Mouse (Mus musculus): ENCODE results near the gene Myo1a.
"Not testable (repeated sequence)": the region's sequence is repeated elsewhere in the genome, so short reads cannot be mapped to it uniquely, and the experiment has no call there.

Myo1a gene

DNA sequence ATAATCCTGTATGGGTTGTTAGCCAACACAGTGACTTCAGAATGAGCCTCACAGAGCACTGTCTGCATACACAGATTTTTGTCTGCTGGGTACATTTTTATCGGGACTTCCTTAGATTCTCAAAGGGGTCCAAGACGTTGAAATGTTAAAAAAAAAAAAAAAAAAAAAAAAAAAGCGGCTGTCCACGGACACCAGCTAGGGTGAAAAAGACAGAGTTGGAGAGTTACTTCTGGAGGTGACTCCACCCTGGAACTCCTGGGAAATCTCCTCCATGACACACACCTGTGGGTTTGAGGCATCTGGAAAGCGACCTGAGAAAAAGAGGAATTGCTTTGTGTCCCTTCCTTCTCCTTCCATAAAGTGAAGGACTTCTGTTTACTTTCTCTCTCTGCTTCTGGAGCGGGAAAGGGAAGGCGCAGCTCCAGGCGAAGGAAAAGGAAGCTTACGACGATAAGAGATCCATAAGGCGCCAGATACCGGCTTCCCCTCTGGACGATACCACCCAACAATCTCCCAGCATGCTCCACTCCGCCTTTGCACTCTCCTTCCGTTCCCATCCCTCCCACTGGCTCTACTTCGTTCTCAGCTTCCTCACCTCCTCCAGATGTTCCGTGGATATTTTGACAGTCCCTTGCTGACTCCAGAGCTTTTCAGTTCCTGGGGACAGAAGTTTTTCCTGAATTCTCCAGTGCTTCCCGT is 50.9 kb downstream of the Myo1a start:
- in situ Hi-C loops (cut with MseI, MboI): no loop called here

- in situ Hi-C loops (cut with MseI, MboI): no loop called here
Measured at GRCm38 (mm10) chr10:127759181-127760110, 54.5 kb downstream of the Myo1a start, which contains the start of the genes Rdh1 and Rdh16f1. Rdh1 (plus strand) TSS chr10:127759721. Rdh16f1 (plus strand) TSS chr10:127759787.

- in situ Hi-C loops (cut with MseI, MboI): not testable (repeated sequence)
Measured at GRCm38 (mm10) chr10:127762926-127763325, 58.0 kb downstream of the Myo1a start.

DNA sequence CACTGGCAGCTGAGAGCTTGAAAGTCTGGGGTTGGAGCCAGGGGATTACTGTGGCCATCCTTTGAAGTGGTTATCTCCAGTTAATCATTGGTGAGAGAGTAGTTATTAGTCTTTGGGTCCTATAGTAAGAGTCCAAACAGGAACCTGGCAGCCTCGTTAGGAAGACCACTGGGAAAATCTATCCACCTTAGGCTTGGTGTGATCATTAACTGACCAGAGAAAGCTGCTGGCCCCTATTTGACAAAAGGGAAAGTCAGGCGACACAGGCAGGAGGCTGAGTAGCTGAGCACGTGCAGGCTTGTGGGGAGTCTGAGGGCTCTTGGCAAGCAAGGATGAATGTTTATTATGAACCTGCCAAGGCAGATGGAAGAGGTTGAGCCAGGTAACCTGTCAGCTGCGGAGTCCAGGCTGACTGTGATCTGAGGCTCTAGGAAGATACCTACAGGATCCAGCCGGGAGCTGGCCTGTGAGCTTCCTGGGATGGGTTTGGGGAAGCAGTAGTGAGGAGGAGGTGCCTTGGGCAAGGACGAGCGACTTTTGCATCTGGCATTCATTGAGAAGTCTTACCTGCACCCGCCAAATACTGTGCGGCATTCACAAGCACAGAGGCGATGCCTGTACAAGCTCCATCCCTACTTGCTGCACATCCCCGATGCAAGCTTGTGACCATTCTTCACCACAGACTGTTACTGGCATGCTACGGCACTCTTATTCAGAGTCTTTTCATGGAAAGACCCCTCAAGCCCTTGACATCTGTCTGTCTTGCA is 59.1 kb downstream of the Myo1a start:
- in situ Hi-C loops (cut with MseI, MboI): no loop called here

- in situ Hi-C loops (cut with MseI, MboI): no loop called here
Measured at GRCm38 (mm10) chr10:127766564-127766963, 61.6 kb downstream of the Myo1a start.
